Mouse (Mus musculus): ENCODE results near the gene Pih1d1.

DNA sequence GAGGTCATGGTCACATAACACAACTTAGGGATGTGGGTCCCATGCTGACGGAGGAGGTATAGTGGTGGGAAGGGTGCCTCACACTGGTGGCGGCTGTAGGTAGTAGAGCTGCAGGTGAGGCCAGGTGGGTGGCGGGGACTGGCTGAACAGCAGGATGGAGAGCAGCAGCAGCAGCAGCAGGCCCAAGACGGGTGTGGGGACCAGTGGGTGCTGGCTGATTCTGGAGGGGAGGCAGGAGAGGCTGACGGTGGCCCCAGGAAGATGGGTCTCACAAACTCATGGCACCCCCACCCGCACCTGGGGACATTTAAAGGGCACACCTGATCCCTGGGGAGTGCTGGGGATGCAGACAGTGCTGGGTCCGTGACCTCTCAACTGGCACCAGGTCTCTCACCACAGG is 29.6 kb downstream of the Pih1d1 start:
- TF ChIP-seq TAL1 (IDR thresholded peaks at IDR 0.05; ENCODE audit: low read length): no peak
- TF ChIP-seq GATA1 (IDR thresholded peaks at IDR 0.05; ENCODE audit: low read length): no peak
